Mouse (Mus musculus): Measurements from ENCODE around the gene Zranb3. TPM values are rescaled to one million over a fixed set of nuclear protein-coding genes. Genes with fewer than 3 reads are reported as not detected.
"Not testable (repeated sequence)": the region's sequence is repeated elsewhere in the genome, so short reads cannot be mapped to it uniquely, and the experiment has no call there.

The Zranb3 gene
- total RNA-seq, 2 experiments from 2014 or later: 6.9 to 7.0 TPM

DNA sequence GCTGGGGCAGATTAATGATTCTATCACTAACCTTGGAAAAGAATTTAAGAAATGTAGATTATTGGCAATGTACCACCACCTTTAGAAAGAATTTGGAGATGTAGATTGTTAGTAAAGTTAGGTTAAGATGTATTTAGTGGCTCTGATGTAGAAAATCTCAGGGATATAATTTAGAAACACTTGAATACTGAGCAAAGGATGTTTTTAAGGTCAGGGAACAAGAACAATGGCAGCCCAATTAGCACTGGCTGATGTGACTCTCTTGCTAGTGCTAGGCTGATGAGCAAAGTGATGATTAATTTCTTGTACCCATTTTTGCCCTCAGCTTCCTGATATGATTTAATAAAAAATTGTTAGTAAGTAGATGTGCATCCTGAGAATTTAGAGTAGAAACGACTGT lies 41.4 kb downstream of the Zranb3 start:
- no peak for DNase-seq (ENCODE audit: low spot score in 2 of 2)

DNA sequence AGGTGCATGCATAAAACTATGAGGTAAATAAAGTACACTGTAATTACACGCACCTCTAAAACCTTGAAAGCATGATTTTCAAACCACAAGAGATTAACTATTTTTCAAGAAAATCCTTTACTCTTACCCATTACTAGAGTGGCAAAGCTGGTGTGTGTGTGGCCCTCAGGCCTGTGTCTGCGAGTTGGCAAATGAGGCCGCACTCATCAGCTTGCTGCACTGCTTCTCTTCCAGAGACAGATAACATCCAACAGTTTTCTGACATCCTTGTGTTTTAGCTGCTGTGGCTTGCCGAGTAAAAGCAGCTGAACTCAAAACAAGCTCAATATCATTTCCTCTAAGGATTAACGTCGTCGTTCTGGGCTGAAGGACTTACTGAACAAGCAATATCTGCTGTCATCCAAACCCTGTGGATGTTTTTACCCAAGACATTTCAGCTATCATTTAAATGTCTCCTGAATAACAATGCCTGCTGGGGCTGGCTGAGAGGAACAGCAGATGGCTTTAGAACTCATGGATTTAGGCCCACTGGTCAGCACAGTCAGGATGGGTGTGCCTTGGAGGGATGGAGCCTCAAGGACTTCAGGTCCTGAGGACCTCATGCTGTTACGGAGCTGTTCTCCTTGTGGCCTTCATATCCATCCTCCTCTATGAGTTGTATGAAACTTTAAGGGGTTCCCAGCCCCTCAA lies 42.0 kb downstream of the Zranb3 start:
- DNase-seq (ENCODE audit: low spot score in 2 of 2): no peak

DNA sequence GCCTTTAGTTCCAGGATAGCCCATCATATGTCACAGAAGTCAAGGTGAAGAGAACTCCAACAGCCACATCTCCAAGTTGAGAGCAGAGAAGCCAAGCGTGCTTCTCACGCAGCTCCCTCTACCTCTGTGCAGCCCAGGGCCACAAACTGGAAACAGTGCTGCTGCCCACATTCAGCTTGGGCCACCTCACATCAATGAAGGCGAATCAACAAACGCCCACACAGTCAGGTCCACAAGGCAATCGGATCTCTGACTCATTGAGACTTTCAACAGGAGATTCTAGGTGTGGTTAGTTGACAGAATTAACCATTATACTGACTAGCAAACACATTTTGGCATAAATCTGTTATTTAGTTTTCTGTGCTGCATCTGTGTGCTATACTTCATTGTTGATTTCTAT lies 44.2 kb downstream of the Zranb3 start:
- DNase-seq (ENCODE audit: low spot score in 2 of 2): no peak

DNA sequence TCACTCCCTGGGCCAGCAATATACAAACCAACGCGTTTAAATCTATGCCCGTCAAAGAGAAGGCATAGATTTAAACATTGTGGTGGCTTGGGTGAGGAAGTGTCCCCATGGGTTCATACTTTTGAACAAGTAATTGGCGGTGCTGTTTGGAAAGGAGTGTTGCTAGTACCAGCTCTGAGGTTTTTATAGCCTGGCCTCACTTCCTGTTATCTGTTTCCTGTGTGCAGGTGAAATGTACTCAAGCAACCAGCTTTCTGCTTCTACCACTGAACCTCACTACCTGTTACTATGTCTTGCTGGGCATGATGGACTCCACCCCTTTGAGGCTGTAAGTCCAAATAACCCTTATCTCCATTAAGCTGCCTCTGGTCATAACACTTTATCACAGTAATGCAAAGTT lies 45.6 kb downstream of the Zranb3 start:
- no peak for DNase-seq (ENCODE audit: low spot score in 2 of 2)

DNA sequence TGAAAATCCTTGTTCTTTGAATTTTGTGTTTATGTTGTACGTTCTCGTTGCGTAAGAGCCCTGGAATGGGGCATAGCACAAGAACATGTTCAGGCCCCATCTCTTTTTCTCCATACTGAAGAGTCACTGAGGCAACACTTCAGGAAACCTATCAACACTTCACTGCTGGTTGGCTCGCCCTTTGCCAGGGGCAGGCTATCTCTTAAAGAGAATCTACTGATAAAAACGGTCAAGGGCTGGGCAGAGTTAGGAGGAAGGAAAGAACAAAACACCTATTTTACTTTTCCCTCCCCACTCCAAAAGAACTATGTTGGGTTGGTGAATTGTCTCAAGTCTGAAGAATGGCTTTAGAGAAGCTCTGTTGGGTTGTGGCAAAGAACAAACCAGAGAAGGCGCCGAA lies 55.9 kb downstream of the Zranb3 start:
- no peak for DNase-seq (ENCODE audit: low spot score in 2 of 2)

DNA sequence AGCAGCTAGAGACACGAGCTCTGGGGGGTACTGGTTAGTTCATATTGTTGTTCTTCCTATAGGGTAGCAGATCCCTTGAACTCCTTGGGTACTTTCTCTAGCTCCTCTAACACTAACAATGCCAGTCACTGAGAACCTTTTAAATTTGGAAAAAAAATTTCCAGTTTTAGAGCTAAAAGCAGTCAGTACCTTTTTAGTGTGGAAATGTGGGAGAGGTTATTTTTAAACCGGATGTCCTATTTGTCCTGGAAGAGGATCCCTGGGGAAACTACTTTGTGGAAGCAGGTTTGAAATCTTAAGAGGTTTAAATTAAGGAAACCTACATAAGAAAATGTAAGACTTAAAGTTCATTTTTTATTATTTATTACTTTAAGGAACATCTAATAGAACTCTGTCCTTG lies 56.4 kb downstream of the Zranb3 start:
- no peak for DNase-seq (ENCODE audit: low spot score in 2 of 2)

DNA sequence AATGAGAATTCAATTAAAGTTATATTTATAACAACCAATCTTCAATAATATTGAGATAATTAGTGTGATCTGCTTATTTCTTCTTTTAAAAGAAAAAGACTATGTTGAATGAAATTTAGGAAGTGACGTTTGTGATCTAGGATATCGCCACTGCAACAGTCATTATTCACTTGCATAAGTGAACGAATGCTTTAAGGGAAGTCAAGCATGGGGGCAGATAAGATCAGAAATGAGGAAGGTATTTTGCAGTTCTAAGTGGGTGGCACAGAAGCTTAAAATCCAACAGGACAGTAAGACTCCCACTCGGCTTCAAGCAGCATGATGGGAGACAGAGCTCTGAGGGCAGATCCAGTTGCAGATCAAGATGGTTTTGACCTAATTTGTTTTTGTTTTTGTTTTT lies 58.7 kb downstream of the Zranb3 start:
- DNase-seq (ENCODE audit: low spot score in 2 of 2): no peak

DNA sequence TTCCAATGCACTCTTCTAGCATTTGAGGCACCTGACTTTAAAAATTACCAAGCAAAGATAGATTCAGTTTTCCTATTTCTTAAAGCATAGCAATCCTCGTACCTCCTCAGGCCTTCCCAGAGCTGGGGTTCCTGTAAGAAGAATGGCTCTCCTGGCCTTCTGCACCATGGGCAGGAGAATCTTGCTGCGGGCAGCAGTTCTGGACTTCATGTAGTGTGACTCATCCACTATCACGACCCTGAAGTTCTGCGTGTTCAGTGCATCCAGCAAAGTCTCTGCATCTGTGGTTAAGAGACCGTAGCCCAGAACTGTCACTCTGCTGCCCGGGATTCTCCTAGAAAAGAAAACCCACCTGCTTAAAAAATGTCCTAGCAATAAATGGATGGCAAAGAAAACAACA lies 66.6 kb downstream of the Zranb3 start:
- DNase-seq (ENCODE audit: low spot score in 2 of 2): no peak

DNA sequence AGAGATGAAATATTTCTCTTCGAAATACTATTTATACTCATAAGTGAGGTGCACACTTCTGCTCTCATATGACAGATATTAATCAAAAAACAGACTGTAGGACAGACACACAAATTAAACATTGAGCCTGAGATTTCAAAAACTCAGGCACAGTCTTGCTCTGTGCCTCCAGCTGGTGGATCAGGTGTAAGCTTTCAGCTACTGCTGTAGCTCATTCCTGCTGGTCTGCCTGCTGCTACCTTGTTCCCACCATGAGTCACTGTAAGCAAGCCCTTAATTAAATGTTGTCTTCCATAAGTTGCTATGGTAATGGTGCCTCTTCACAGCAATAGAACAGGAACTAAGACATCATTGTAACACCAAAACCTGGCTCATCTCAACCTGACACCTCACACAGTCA lies 70.7 kb downstream of the Zranb3 start:
- DNase-seq (ENCODE audit: low spot score in 2 of 2): peak; percentile 29 to 63

DNA sequence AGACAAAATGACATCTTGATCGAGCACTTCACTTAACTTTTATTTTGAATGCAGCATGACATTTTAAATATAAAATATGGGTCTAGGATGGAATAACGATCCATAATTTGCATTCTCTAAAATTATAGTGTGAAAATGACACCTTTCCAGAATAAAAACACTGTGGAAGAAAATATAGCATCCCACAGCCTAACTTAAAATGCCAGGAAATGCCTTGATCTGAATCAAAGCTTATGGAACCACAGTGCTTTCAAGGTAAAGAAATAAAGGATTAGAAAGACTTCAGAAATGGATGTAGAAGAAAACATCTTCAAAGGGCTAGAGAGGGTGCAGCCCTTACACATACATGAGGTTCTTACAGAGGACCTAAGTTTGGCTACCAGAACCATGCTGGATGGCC lies 71.3 kb downstream of the Zranb3 start:
- DNase-seq (ENCODE audit: low spot score in 2 of 2): no peak

DNA sequence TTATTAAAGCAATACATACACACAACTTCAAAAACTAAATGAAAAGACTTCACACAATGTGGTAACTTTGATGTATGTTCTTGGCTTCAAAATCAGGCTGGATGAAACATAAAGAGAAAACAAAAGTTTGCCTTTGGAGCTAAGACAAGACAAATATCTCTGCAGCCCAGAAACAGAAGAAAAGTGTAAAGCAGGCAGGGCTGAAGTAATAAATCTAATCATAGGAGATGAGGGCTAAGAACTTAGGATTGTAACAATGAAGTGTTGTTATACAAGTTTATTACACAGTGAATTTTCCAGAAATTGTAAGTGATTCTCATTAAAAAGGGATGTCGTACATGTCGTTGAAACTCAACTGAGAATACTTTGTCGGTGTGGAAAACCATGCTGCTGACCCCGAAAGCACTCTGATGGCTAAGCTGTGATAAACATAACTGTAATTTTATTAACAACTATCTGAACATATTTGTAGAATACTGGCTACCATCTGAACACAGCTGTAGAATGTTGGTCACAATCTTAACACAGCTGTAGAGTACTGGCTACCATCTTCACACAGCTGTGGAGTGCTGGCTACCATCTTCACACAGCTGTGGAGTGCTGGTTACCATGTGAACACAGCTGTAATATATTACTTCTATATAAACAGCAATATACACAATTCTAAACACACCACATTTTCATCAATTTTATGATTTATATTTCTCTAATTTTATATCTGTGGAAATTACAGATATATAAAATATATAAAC lies 78.3 kb downstream of the Zranb3 start:
- DNase-seq (ENCODE audit: low spot score in 2 of 2): no peak

DNA sequence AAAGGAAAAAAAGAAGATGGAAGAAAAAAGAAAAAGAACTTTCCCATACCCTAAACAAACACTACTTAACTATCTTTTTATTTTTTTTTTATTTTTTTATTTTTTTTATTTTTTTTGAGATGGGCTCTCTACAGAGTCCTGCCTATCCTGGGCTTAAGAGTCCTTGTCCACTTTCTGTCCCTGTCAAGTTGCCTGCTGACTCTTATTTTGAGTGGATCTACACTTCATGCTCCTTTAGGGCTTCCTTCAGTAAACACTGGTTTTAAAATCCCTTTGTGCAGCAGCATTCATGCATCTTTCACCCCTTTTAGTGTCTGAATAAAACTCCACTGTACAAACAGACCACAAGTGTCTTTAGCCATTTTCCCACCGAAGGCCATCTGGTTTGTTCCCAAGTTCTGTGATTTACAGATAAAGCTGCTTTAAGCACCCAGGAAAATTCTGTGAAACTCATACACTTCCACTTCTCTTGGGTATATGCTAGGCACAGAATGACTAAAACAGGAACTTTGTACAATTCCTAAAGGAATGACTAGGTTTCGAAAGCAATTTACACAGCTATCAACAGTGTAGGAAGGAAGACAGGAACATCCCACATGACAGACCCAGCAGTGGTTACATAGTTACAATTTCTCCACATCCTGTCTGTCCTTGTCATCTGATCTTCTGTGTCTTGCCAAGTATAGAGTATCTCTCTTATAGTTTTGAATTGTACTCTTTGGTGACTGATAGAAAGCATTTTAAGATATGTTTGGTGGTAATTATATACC lies 82.7 kb downstream of the Zranb3 start:
- DNase-seq (ENCODE audit: low spot score in 2 of 2): no peak

DNA sequence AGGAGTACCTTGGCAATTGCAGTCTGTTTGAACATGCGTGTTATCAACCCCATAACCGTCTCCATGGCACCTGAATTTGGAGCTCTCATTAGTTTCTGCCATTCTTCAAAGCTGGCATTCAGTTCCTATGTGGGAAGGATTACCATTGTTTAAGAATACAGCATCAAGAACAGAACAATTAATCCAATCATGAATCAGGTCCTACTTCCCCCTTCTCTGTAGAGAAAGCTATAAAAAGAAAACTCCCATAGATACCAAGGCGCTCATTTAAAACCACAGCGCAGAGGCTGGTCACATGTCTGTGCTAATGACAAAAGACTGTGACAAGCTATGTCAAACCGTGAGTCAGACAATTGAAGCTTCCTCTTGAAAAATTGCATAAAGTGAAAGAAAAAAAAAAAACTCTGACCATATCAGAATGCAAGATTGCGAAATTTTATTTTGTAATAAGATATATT lies 86.8 kb downstream of the Zranb3 start:
- DNase-seq (ENCODE audit: low spot score in 2 of 2): peak in 1 of 2 experiments; percentile 41

DNA sequence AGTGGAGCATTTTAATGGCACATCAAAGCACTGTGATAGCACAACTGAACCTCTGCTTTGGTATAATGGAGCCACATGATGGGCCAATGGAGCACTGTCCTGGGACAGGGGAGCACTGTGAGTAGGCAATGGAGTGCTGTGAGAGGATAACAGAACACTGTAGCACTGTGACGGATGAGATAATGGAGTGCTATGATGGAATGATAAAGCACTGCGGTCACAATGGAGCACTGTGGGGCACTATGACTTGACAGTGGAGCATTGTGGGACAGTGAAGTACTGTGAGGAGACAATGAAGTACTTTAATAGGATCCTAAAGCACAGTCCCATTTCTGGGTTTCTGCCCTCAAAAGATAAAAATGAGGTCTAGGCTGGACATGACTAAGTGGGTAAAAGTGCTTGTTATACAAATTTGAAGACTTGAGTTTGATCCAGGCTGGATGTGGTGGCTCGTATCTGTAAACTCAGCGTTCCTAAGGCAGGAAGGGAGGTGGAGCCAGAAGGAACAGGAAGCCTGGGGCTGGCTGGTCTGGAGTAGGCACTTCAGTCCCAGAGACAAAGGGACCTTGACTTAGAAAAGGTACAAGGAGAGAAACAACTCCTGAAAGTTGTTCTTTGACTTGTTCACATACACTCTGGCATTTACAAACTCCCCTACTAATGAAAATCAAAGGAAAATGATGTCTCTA lies 89.0 kb downstream of the Zranb3 start:
- DNase-seq (ENCODE audit: low spot score in 2 of 2): no peak

DNA sequence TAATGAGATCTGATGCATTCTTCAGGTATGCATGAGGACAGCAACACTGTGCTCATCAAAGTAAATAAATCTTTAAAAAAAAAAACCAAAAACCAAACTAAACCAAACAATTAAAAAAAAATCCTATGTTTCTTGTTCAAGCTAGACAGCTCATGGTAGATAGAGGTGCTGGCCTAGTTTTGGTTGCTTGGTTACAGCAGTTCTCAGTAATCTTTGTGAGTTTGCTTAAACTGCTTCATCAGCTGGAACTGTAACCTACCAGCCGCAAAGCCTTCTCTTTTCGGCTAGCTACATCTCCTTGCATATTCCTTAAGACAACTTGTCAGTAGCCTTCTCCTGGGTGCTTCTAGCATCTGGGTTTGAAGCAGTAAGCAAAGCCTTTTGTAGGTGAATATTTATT lies 93.1 kb downstream of the Zranb3 start:
- DNase-seq (ENCODE audit: low spot score in 2 of 2): no peak

DNA sequence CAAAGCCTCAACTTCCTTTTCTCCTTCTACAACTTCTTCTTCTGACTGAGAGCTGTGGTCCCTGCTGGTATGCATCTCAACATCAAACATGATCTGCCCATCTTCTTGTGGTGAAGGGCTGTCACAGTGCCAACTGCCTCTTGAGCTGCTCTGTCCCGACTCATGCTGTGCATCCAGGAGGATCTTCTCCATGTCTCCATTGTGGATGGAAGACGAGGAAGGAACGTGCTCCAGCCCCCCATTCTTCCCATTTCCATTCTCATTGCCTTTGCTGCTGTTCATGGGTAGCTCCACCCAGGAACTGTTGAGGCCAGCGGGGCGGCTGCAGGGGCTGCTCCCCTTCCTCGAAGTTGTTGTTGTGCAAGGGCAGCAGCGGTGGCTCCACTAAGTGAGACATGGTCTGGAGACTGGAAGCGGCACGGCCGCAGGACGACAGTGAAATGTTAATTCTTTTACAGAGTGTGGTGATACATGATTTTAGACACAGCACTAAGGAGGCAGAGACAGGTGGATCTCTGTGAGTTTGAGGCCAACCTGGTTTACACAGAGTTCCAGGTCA lies 96.7 kb downstream of the Zranb3 start:
- DNase-seq (ENCODE audit: low spot score in 2 of 2): not testable (repeated sequence)

DNA sequence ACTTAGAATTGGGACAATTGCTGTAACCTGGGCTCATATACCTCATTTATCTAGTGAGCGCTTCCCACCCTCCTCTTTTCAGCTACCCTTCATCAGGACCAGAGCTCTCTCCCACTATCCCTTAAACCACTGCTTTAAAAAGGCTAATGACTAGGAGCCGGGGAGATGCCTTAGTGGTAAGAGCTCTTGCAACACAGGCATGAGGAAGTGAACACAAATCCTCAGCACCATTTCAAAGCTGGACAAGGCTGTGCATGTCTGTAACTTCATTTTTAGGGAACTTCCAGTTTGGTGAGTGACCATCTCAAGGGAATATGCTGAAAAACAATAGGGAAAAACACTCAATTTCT lies 98.5 kb downstream of the Zranb3 start:
- no peak for DNase-seq (ENCODE audit: low spot score in 2 of 2)

DNA sequence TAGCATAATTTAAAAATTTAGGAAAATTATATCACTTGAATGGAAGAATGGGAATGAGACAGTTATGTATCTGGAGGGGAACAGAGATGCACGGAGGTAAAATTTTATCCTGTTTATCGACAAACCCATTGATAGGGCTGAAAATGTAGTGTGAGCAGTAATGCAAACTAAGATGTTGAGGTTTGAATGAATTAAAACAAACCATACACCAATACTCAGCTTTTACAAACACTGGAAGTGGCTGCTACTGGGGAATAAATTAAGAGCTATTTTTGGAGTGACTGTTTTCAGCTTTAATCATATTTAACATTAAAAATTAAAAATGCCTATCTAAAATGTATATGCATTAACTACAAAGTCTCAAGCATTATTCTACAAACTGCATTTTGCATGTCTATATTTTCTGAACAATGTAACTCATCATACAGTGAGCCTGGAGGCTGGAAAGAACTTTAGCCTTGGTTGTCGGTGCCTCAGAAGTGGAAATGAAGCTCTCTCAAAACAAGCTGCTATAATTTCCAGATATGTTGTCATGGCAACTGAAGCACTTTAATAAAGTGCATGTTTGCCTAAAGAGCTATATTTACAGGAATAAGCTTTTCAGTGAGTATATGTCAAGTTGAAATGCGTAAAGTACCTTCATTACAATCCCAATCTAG lies 99.0 kb downstream of the Zranb3 start:
- no peak for DNase-seq (ENCODE audit: low spot score in 2 of 2)

DNA sequence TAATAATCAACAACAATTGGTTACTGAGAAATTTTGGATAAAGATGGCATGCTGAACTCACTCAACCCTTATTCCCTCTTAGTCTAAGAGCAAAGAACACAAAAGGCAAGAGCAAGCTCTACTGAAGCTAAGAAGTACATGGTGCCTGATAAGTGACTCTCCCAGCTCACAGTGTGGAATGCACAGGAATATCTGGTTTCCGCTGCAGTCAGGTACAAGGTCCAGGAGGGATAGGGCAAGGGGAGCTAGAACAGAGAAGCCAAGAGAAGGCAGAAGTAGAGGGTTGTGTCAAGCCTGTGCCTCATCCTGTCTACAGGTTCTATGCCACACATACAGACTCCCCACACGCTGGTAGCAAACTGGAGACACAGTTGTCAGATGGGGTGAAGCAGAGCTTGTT lies 100.7 kb downstream of the Zranb3 start:
- no peak for DNase-seq (ENCODE audit: low spot score in 2 of 2)

DNA sequence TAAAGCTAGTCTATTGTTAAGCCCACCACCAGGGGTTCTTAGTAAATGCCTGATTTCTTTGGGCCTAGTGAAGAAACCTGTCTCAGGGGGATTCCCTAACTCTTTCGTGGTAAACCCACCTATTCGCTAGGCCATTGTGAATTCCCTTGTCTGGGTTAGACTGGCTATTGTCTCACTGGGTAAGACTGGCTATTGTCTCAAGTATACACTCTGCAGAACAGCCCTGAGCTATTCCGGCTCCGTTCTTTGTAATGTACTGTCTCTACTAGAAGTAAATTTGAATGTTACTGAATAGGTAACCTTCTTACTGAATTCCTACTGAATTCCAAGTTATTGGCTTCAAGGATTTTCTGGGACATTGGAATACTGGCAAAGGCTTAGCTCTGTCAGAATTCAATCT lies 101.9 kb downstream of the Zranb3 start:
- DNase-seq (ENCODE audit: low spot score in 2 of 2): not testable (repeated sequence)

DNA sequence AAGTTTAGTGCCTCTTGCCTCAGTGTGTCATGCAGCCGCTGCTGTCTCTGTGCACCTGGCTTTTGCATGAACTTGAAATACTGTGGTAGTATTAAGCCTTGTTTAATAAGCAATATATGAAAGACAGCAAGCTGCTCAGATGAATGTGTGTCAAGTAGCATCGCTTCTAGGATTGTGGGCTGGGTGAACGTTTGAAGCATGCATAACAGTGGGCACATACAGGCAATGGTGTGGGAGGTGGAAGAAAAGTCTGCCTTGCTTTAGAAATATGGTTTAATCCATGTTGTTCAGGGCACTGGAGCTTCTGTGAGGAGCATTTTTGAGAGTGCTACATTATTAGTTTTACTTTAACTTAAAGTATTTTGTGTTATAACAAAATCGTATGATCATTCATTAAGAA lies 109.0 kb downstream of the Zranb3 start:
- peak in 1 of 2 experiments; percentile 33 for DNase-seq (ENCODE audit: low spot score in 2 of 2)

Data from layer of hippocampus, adult 18-20 months (tissue).